Mouse (Mus musculus): Measurements from ENCODE around the gene Rnf214. TPM values are rescaled to one million over a fixed set of nuclear protein-coding genes. Genes with fewer than 3 reads are reported as not detected.

Gene Rnf214
- 10 to 100 TPM; 97.3 to 97.6 TPM for total RNA-seq (2021)

- DNase-seq = peak; percentile 92
- intact Hi-C loops (cut with DNase I) = no loop called here
These were observed at the start of gene Rnf214, which contains the start of gene Pcsk7 for GRCm38 (mm10) chr9:45906355-45907077. Gene Rnf214, minus strand, starts transcription at chr9:45906911. Gene Pcsk7, plus strand, starts transcription at chr9:45906497.

GRCm38 (mm10) chr9:45955107-45955963 lies 48.6 kb upstream of the Rnf214 start, which contains the start of gene Sidt2:
Gene Sidt2, minus strand, starts transcription at chr9:45955258.
- peak; percentile 83 for DNase-seq
- intact Hi-C loops (cut with DNase I) = no loop called here

GRCm38 (mm10) chr9:45954294-45955106 lies 47.8 kb upstream of the Rnf214 start:
- peak; percentile 40 for DNase-seq
- intact Hi-C loops (cut with DNase I) = no loop called here

- no peak for DNase-seq
- intact Hi-C loops (cut with DNase I) = no loop called here
These were observed 47.0 kb upstream of the Rnf214 start for GRCm38 (mm10) chr9:45953511-45954293.

- no peak for DNase-seq
- intact Hi-C loops (cut with DNase I) = no loop called here
These were observed 46.2 kb upstream of the Rnf214 start for GRCm38 (mm10) chr9:45952890-45953289.

GRCm38 (mm10) chr9:45952057-45952456 lies 45.3 kb upstream of the Rnf214 start:
- no peak for DNase-seq
- intact Hi-C loops (cut with DNase I) = no loop called here

GRCm38 (mm10) chr9:45946872-45947183 lies 40.1 kb upstream of the Rnf214 start:
- intact Hi-C loops (cut with DNase I) = no loop called here
- no peak for DNase-seq

GRCm38 (mm10) chr9:45946182-45946871 lies 39.6 kb upstream of the Rnf214 start:
- intact Hi-C loops (cut with DNase I) = no loop called here

GRCm38 (mm10) chr9:45945721-45946120 lies 39.0 kb upstream of the Rnf214 start:
- DNase-seq = no peak
- intact Hi-C loops (cut with DNase I) = no loop called here

More at GRCm38 (mm10) chr9:45946182-45946871, 39.6 kb upstream of the Rnf214 start:
- no peak for DNase-seq

GRCm38 (mm10) chr9:45944506-45945400 lies 38.0 kb upstream of the Rnf214 start:
- DNase-seq = no peak
- intact Hi-C loops (cut with DNase I) = no loop called here

- no peak for DNase-seq
- intact Hi-C loops (cut with DNase I) = no loop called here
These were observed 37.2 kb upstream of the Rnf214 start for GRCm38 (mm10) chr9:45943628-45944505.

- DNase-seq = no peak
- intact Hi-C loops (cut with DNase I) = no loop called here
These were observed 36.2 kb upstream of the Rnf214 start for GRCm38 (mm10) chr9:45942916-45943315.

- no peak for DNase-seq
- intact Hi-C loops (cut with DNase I) = no loop called here
These were observed 35.8 kb upstream of the Rnf214 start for GRCm38 (mm10) chr9:45942464-45942863.

- peak; percentile 34 for DNase-seq
- intact Hi-C loops (cut with DNase I) = no loop called here
These were observed 34.7 kb upstream of the Rnf214 start for GRCm38 (mm10) chr9:45941329-45941888.

GRCm38 (mm10) chr9:45939794-45940193 lies 33.1 kb upstream of the Rnf214 start:
- no peak for DNase-seq
- intact Hi-C loops (cut with DNase I) = no loop called here

- no peak for DNase-seq
- intact Hi-C loops (cut with DNase I) = no loop called here
These were observed 32.4 kb upstream of the Rnf214 start for GRCm38 (mm10) chr9:45938952-45939637.

GRCm38 (mm10) chr9:45938088-45938487 lies 31.4 kb upstream of the Rnf214 start:
- DNase-seq = peak; percentile 38
- intact Hi-C loops (cut with DNase I) = no loop called here
